Mouse (Mus musculus) monocyte, adult 5-6 weeks (primary cell): ENCODE measurements around the gene Oosp2. TPM values are rescaled to one million over a fixed set of nuclear protein-coding genes. Genes with fewer than 3 reads are reported as not detected.

Experiments used
- ATAC-seq: fragments of 153-309, 156-312 bp; replicated peaks from 2 replicates; pipeline ENCODE4 v1.8.0; 2017; ENCODE audit warnings: mild to moderate bottlenecking; ENCODE audit not compliant: low TSS enrichment, insufficient number of reproducible peaks, severe bottlenecking, poor library complexity, low FRiP score
- total RNA-seq: library from RNA; stranded (forward); fragments of 200-1000, 200-491, 200-594 nt; gene quantifications from 3 replicates; pipeline ENCODE4 v1.2.3, GENCODE M21; 2017

Oosp2 gene
- not detected in 3 replicates for total RNA-seq

GRCm38 (mm10) chr19:11660459-11660858, at the start of gene Oosp2:
TSS of gene Oosp2 (minus strand) at chr19:11660559.
- no peak for ATAC-seq

GRCm38 (mm10) chr19:11698342-11698741, 38.0 kb upstream of the Oosp2 start:
- ATAC-seq = peak; percentile 56; the same call in 1 of the 2 replicates

GRCm38 (mm10) chr19:11696755-11697154, 36.4 kb upstream of the Oosp2 start, which contains the start of gene Oosp3:
TSS of gene Oosp3 (plus strand) at chr19:11697055.
- ATAC-seq = no peak

- no peak for ATAC-seq
Observed at GRCm38 (mm10) chr19:11691454-11691853, 31.1 kb upstream of the Oosp2 start.

- ATAC-seq = no peak
Observed at GRCm38 (mm10) chr19:11690839-11691238, 30.5 kb upstream of the Oosp2 start, which contains the start of gene Oosp1. TSS of gene Oosp1 (minus strand) at chr19:11691150.

- ATAC-seq = no peak
Observed at GRCm38 (mm10) chr19:11661562-11661961, 1.2 kb upstream of the Oosp2 start.

GRCm38 (mm10) chr19:11659142-11659541, 1.2 kb downstream of the Oosp2 start:
- ATAC-seq = no peak

GRCm38 (mm10) chr19:11649564-11649963, 10.8 kb downstream of the Oosp2 start:
- no peak for ATAC-seq

GRCm38 (mm10) chr19:11646166-11646565, 14.2 kb downstream of the Oosp2 start:
- no peak for ATAC-seq

- 0 out of 2 replicates have a peak, but pooled peaks have one; percentile 22 for ATAC-seq
Observed at GRCm38 (mm10) chr19:11640732-11641131, 19.6 kb downstream of the Oosp2 start, which contains the start of gene Ms4a3. TSS of gene Ms4a3 (minus strand) at chr19:11640851.

GRCm38 (mm10) chr19:11639038-11639437, 21.3 kb downstream of the Oosp2 start:
- ATAC-seq = no peak

GRCm38 (mm10) chr19:11635572-11635971, 24.8 kb downstream of the Oosp2 start:
- ATAC-seq = no peak

- ATAC-seq = no peak
Observed at GRCm38 (mm10) chr19:11634330-11634729, 26.0 kb downstream of the Oosp2 start.

GRCm38 (mm10) chr19:11633732-11634131, 26.6 kb downstream of the Oosp2 start:
- no peak for ATAC-seq

GRCm38 (mm10) chr19:11625231-11625630, 35.1 kb downstream of the Oosp2 start:
- ATAC-seq = no peak

- no peak for ATAC-seq
Observed at GRCm38 (mm10) chr19:11624800-11625199, 35.6 kb downstream of the Oosp2 start.

- no peak for ATAC-seq
Observed at GRCm38 (mm10) chr19:11623551-11623950, 36.8 kb downstream of the Oosp2 start, which contains the start of gene Ms4a2. TSS of gene Ms4a2 (minus strand) at chr19:11623719.

GRCm38 (mm10) chr19:11617983-11618382, 42.4 kb downstream of the Oosp2 start:
- ATAC-seq = no peak

- ATAC-seq = no peak
Observed at GRCm38 (mm10) chr19:11614805-11615204, 45.6 kb downstream of the Oosp2 start.

- ATAC-seq = no peak
Observed at GRCm38 (mm10) chr19:11613776-11614443, 46.4 kb downstream of the Oosp2 start.
